Mouse (Mus musculus) testis, postnatal 14 days (tissue): ENCODE data around the gene Hnrnpul1.
A peak's percentile ranks its signal among the peaks of the same experiment; 100 is the strongest.

Experiments
- DNase-seq: peaks from one replicate; pipeline ENCODE4 v3.0.0; 2021; ENCODE audit warnings: low spot score

Hnrnpul1 gene

DNA sequence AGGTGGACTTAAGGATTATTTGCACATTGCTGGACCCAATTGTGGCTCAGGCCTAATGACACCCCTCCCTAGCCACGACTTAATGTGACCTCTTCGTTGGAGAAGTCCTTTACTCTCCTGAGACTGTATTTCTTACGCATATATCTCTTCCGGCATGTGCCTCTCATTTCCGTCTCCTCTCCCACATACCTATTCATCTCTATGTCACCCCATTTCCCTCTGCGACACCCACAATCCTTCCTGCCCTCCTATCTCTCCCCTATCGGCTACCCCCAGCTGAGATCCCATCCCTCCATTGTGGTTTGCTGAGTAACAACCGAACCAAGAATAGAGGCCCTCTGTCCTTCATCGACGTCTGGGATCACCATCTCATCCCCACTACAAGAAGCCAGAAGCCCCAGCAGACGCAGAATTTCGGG, 64.9 kb downstream of the Hnrnpul1 start:
- DNase-seq: no peak

DNA sequence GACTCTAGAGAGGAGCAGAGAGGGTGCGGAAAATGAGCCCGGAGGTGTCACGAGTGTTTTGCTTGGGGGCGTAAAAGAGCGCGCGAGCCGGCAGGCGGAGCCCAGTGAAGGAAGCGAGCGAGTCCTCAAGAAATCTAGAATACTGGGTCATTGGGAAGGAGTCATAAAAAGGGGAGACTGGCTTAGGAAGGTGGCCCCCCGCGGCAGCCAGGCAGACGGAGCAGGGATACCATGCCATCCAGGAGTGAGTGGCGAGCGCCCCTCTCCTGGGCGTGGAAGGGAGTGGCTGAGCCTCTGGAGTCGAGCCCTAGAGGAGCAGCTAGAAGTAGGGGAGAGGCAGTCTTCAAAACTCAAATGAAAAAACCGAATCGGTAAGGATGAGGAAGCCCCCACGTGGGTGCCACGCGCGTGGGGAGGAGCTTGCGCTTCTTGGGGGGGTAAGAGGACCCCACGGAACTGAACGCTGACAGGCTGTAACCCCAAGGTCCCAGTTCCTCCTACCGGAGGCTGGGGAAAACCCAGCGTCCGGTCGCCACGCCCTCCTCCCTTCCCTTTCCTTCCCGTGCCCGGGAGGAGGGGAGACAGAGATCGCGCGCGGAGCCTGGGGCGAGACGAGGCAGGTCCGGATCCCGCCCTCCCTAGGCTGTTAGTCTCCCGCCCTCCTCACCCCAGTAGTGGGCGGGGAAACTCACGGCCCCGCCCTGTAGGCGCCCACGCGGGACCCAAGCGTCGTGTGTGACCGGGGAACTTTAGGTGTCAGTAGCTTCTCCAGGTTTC, 65.6 kb downstream of the Hnrnpul1 start:
- peak; percentile 76 for DNase-seq

GRCm38 (mm10) chr7:25687811-25688401, 66.7 kb downstream of the Hnrnpul1 start:
- peak; percentile 75 for DNase-seq

GRCm38 (mm10) chr7:25686680-25687531, 67.7 kb downstream of the Hnrnpul1 start, which contains the start of gene Tgfb1:
TSS of gene Tgfb1 (plus strand) at chr7:25687002.
- DNase-seq: peak; percentile 75

DNA sequence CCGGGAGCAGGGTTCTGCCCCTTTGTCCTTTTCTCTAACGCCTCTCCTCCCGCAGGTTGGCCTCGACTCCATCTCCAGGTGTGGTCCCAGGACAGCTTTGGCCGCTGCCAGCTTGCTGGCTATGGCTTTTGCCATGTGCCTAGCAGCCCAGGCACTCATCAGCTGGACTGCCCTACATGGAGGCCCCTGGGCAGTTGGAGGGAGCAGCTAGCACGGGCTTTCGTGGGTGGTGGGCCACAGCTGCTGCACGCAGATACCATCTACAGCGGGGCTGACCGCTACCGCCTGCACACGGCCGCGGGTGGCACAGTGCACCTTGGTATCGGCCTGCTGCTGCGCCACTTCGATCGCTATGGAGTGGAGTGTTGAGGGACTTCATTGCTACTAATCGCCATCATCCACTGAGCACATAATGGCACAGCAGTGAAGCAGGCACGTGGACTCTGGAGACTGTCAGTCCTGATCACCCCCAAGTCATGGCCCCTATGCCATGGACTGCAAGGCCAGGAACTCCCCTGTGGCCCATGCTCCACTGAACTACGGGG, 68.6 kb downstream of the Hnrnpul1 start:
- DNase-seq: no peak

DNA sequence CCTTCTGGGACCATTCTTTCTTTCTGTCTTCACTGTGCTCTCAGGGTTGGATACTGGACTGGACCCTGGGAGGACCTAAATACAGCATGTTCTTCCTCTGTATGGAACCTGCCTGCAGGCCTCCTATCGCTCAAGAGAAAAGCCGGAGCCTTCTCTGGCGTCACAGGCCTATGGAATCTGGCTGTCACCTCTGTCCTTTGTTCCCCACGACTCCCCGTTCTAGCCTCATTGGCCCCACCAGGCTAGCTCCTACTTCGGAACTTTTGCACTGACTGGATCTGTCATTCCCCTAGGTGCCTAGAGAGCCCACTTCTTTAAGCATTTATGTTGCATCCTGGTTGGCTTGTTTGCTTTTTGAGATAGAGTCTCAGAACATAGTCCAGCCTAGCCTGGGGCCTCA, 69.9 kb downstream of the Hnrnpul1 start:
- no peak for DNase-seq

DNA sequence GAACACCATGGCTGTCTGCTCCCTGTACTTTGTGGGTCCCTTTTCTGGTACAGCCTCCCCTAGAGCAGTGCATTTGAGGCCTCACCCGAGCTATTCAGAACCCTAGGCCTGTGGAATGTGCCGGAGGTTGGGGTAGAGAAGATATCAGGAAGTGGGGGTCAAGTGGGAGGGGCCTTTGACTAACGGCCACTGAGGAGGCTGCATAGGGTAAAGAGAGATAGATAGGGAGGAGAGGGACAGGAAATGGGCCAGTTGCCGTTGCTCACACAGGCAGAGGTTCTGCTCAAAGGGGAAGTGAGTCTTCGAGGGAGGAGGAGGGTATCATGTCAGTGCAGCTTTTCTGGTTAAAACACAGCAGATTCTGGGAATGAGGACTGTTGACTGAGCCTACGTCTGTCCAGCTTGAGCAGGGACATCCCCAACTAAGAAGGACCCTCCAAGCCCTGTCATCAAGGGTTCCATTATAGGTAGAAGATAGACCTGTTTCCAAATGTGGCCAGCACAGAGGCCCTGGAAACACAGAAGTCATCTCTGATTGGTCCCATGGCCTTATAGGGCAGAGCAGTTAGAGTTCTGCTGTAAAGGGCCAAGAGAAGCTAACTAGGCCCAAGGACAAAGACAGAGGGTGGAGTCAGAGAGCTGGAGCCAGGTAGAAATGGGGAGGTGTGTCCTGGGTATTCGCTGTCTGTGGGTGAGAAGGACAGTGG, 70.9 kb downstream of the Hnrnpul1 start:
- DNase-seq: no peak

- DNase-seq: no peak
Measured at GRCm38 (mm10) chr7:25681341-25682231, 73.0 kb downstream of the Hnrnpul1 start.

- peak; percentile 94 for DNase-seq
Measured at GRCm38 (mm10) chr7:25680514-25681258, 73.9 kb downstream of the Hnrnpul1 start, which contains the start of gene B9d2. TSS of gene B9d2 (plus strand) at chr7:25680780.

DNA sequence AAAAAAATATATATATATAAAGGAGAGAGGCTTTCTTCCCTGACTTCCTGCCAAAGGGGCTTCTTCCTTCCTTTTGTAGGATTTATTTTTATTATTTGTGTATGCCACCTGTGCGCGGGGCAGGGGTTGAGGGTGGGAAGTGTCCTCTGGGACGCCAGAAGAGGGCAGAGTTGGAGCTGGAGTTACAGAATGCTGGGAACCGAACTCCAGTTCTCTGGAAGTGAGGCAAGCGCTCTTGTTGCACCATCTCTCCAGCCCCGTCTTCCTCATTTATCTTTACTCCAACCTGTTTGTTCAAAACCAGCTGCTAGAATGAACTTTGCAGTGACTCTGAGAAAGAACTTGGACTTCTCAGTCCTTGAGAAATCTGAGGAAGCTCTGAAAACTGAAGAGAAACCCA, 74.6 kb downstream of the Hnrnpul1 start:
- DNase-seq: no peak

- no peak for DNase-seq
Measured at GRCm38 (mm10) chr7:25677013-25677412, 77.5 kb downstream of the Hnrnpul1 start.

DNA sequence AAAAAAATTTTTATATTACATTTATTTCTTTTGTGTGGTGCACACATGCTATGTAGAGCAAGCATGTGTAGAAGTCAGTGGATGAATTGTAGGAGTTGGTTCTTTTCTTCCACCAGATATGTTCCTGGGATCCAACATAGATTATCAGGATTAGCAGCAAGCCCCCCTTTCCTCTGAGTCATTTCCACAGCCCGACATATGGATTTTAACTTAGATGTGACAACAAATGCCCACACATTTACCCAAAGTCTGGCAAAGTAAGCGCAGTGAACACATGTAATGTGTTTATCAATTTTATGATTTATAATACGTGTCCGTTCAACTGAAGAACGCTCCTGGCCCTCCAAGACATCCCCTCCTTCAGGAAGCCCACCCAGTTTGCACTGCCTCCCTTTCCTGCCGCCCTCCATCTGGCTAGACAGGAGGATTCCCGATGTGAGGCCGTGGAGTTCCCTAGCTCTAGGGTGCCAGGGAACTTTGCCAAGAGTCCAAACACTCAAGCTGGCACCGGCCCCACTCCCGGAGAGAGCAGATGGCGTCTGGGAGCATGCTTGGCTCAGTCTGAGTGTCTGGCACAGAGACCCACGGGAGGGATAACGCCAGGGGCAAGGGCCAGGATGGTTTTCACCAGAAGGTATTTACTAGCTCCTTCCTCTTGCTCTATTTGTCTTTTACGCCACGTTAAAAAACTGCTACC, 78.3 kb downstream of the Hnrnpul1 start:
- DNase-seq: peak; percentile 77

DNA sequence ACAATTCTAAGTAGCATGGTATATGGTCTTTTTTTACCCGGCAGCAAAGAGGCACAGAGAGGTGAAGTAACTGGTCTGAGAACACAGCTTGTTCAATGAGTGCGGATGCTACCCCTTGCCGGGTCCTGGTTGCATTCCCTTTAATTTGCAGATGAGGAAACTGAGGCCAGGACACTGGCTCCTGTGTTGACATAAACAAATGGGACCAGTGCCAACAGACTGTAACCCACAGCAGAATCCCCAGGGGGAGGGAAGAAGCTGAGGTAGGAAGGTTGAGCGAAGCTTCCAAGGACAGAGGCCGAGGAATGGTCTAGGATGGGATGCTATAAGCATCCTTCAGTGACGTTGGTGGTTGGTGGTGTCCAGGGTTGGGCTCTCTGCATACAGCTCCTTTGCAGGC, 79.2 kb downstream of the Hnrnpul1 start:
- DNase-seq: no peak

DNA sequence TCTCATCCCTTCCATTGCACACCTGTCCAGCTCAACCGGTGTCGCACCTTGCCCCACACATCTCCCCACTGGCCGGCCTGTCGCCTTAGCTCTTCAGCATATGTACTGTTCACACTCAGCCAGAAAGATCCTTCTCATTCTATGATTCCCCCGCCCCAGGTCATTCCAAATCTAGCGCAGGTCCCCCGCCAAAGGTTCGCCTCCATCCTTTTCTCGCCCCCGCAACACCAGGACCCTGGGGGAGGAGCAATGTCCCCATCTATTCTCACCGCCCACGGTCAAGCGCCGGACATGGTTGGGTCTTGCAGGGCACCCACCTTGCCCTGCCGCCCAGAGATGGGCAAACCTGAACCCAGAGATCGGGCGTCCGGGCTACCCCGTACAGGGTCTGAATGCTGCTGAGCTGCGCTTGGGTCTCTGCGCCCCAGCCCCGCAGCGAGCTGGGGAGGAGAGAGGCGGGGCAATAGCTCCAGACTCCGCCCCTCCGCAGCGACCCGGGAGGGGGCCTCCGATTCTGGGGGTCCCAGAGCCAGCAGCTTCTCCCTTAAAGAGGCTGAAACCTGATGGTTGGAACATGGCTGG, 79.7 kb downstream of the Hnrnpul1 start, which contains the start of gene Tmem91:
Gene Tmem91 (minus strand): TSS at position 448 of the 582 bp plus-strand sequence.
- DNase-seq: no peak

DNA sequence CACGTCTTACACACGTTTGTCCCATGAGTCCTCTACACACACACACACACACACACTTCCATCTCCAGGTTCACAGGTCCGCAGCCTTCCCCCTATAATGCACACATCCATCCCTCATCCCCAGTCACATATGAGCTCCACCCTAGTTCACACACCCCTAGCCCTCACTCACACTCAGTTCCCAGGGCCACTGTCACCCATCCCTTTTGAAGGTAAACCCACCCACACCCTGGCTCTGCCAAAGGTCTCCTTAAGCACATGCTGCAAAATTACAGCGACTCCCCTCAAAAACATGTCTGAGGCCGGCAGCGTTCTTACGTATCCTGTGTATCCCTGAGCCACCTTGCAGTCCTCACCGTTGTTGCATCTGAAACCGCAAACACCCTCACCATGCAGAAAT, 80.3 kb downstream of the Hnrnpul1 start:
- DNase-seq: no peak

DNA sequence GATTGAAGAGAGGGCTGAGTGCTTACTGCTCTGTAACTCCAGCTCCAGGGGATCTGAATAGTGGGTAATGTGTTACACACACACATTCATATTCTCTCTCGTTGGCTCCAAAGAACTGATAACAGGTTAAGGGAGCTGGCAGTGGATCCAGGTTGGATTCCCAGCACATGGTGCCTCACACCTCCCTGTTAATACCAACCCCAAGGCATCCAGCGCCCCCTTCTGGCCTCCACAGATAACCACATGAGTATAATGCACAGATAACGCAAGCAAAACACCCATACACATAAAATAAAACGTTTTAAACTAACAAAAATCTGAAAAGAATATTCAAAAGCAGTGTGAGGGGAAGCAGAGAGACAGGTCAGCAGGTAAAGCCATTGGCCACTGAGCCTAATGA, 82.1 kb downstream of the Hnrnpul1 start:
- DNase-seq: no peak

DNA sequence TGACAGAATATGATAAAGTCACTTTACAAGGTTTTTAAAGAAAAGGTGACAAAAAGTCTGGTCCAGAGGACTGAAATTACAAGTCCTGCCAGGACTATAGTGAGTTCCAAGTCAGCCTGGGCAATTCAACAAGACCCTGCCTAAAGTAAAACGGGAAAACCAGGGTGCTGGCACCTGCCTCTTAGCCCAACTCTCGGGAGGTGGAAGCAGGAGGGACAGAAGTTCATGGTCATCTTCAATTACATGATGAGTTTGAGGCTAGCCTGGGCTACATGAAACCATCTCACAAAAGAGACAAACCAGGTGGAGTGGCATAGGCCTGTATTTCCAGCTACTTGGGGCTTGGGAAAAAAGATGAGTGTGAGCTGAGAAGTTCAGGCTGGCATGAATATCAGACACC, 82.9 kb downstream of the Hnrnpul1 start:
- DNase-seq: no peak
